ENCODE assay signal across 8 mouse cellular contexts in genomic region chr14:57744547-57744946, GRCm38 (mm10). TPM values are rescaled to one million over a fixed set of nuclear protein-coding genes. Genes with fewer than 3 reads are reported as not detected.
DNase-seq lines count a peak whose midpoint lies in the region; ATAC-seq and TF ChIP-seq lines count a peak whose summit lies in the region.

No protein-coding gene starts in this region.

- H3K4me2 ChIP-seq in forebrain, embryonic 14.5 days (ENCODE audit: low read length): peak overlapping the region; percentile 93
- H3K4me2 ChIP-seq in intestine, postnatal 0 days (replicated peaks; ENCODE audit: low read depth): peak overlapping the region; percentile 95
- peak overlapping the region; percentile 83 for H3K4me2 ChIP-seq in lung, embryonic 15.5 days

- ATAC-seq in forebrain, embryonic 14.5 days: no peak
- ATAC-seq in intestine, postnatal 0 days: no peak
- no peak for ATAC-seq in lung, embryonic 15.5 days (ENCODE audit: borderline replicate concordance, extremely low read depth, low FRiP score, low TSS enrichment)

- WGBS in spleen, adult 2 months: 9% methylated on average over 8 of the region's 8 CpGs
- WGBS in forebrain, embryonic 14.5 days: under 1% methylated on average over 8 of the region's 8 CpGs
- WGBS in intestine, postnatal 0 days: 3% methylated on average over 8 of the region's 8 CpGs
- WGBS in lung, embryonic 15.5 days: under 1% methylated on average over 8 of the region's 8 CpGs

- H3K27ac ChIP-seq in spleen, adult 2 months (ENCODE audit: insufficient read depth, low read length): no peak overlapping the region
- no peak overlapping the region for H3K27ac ChIP-seq in forebrain, embryonic 14.5 days (ENCODE audit: low read depth, low read length)
- H3K27ac ChIP-seq in intestine, postnatal 0 days (ENCODE audit: low read depth, low read length): no peak overlapping the region
- H3K27ac ChIP-seq in lung, embryonic 15.5 days: peak overlapping the region; percentile 96; the same call in 1 of the 2 replicates

- H3K9ac ChIP-seq in forebrain, embryonic 14.5 days (ENCODE audit: low read length): peak overlapping the region; percentile 87; the same call in 1 of the 2 replicates
- H3K9ac ChIP-seq in intestine, postnatal 0 days (ENCODE audit: low read depth, low read length): peak overlapping the region; percentile 95
- H3K9ac ChIP-seq in lung, embryonic 15.5 days: peak overlapping the region; percentile 95; the same call in 1 of the 2 replicates

- H3K4me3 ChIP-seq in spleen, adult 2 months (ENCODE audit: extremely low read depth, insufficient read depth, insufficient read length): peak overlapping the region; percentile 90
- peak overlapping the region; percentile 87 for H3K4me3 ChIP-seq in forebrain, embryonic 14.5 days (ENCODE audit: low read depth, low read length)
- H3K4me3 ChIP-seq in intestine, postnatal 0 days (ENCODE audit: low read depth, low read length): peak overlapping the region; percentile 97
- peak overlapping the region; percentile 86 for H3K4me3 ChIP-seq in lung, embryonic 15.5 days

- no peaks in the 10 kb centered on the region for H3K9me3 ChIP-seq in forebrain, embryonic 14.5 days (replicated peaks; ENCODE audit: control insufficient read depth, low read length)
- no peaks in the 10 kb centered on the region for H3K9me3 ChIP-seq in intestine, postnatal 0 days (ENCODE audit: control insufficient read depth)
- no peaks in the 10 kb centered on the region for H3K9me3 ChIP-seq in lung, embryonic 15.5 days

- H3K4me1 ChIP-seq in spleen, adult 2 months (ENCODE audit: control insufficient read depth, insufficient read depth, insufficient read length): peaks cover 28% of the 10 kb centered on the region
- peaks cover 13% of the 10 kb centered on the region for H3K4me1 ChIP-seq in forebrain, embryonic 14.5 days (ENCODE audit: control insufficient read depth, insufficient read depth, low read length)
- H3K4me1 ChIP-seq in intestine, postnatal 0 days (replicated peaks; ENCODE audit: control insufficient read depth, insufficient read depth, low read length): 0 out of 2 replicates have a peak, but pooled peaks cover 4% of the 10 kb centered on the region
- peaks cover 23% of the 10 kb centered on the region for H3K4me1 ChIP-seq in lung, embryonic 15.5 days

- no peak for TF ChIP-seq POLR2A in spleen, adult 2 months (IDR thresholded peaks at IDR 0.05; ENCODE audit: low read depth, low read length)

- no peak for TF ChIP-seq CTCF in spleen, adult 2 months (IDR thresholded peaks at IDR 0.05; ENCODE audit: extremely low read depth, insufficient read depth, insufficient read length, insufficient replicate concordance)
- no peak for TF ChIP-seq CTCF in intestine, postnatal 0 days (IDR thresholded peaks at IDR 0.05; ENCODE audit: low read depth)

- DNase-seq in spleen, adult 2 months (ENCODE audit: low read depth in 1 of 2, low spot score in 2 of 2): peak in 1 of 2 experiments; percentile 23
- DNase-seq in spleen, postnatal 10 days (ENCODE audit: low spot score in 2 of 2): no peak
- DNase-seq in forebrain, embryonic 14.5 days (ENCODE audit: low spot score): peak; percentile 62
- DNase-seq in thymus, postnatal 10 days (ENCODE audit: low spot score in 2 of 2): no peak
- DNase-seq in thymus, postnatal 4 days: no peak
- DNase-seq in gastrocnemius, postnatal 10 days: no peak

- H3K36me3 ChIP-seq in spleen, adult 2 months (ENCODE audit: control insufficient read depth, insufficient read depth, low read length): no peaks in the 10 kb centered on the region
- H3K36me3 ChIP-seq in forebrain, embryonic 14.5 days (ENCODE audit: control insufficient read depth, insufficient read depth, low read length): no peaks in the 10 kb centered on the region
- H3K36me3 ChIP-seq in intestine, postnatal 0 days (ENCODE audit: control insufficient read depth, insufficient read depth): no peaks in the 10 kb centered on the region
- no peaks in the 10 kb centered on the region for H3K36me3 ChIP-seq in lung, embryonic 15.5 days

- no peaks in the 10 kb centered on the region for H3K27me3 ChIP-seq in spleen, adult 2 months (ENCODE audit: control insufficient read depth, insufficient read depth, low read length)
- H3K27me3 ChIP-seq in forebrain, embryonic 14.5 days (replicated peaks; ENCODE audit: control insufficient read depth, insufficient read depth, low read length): peaks cover 7% of the 10 kb centered on the region
- no peaks in the 10 kb centered on the region for H3K27me3 ChIP-seq in intestine, postnatal 0 days (replicated peaks; ENCODE audit: control insufficient read depth, insufficient read depth, low read length)
- H3K27me3 ChIP-seq in lung, embryonic 15.5 days: no peaks in the 10 kb centered on the region

RNA-seq across cellular contexts. Expression of gene Gm49361, which starts 1.4 kb away (rescaled TPM):
- polyA plus RNA-seq in spleen, adult 2 months (2012; rRNA removed): 3.9 TPM in 1 of 2 replicates, not detected in the other
- polyA plus RNA-seq in forebrain, embryonic 14.5 days (2014; fragmentation: Nextera tagmentation; extraction: Ambion mirVana): not detected in 2 replicates
- polyA plus RNA-seq in intestine, postnatal 0 days (2015; fragmentation: Nextera tagmentation; extraction: Ambion mirVana): not detected in 2 replicates
- not detected in 2 replicates for polyA plus RNA-seq in lung, embryonic 15.5 days (2015; fragmentation: Nextera tagmentation; extraction: Ambion mirVana)
- total RNA-seq in gastrocnemius, postnatal 10 days (2021): not detected

RNA-seq across cellular contexts. Expression of gene Lats2, which starts 13.6 kb away (rescaled TPM):
- 35.2 and 47.3 TPM in 2 replicates for polyA plus RNA-seq in spleen, adult 2 months (2012; rRNA removed)
- polyA plus RNA-seq in forebrain, embryonic 14.5 days (2014; fragmentation: Nextera tagmentation; extraction: Ambion mirVana): 5.0 and 6.2 TPM in 2 replicates
- polyA plus RNA-seq in intestine, postnatal 0 days (2015; fragmentation: Nextera tagmentation; extraction: Ambion mirVana): 8.6 and 9.6 TPM in 2 replicates
- 23.8 and 25.6 TPM in 2 replicates for polyA plus RNA-seq in lung, embryonic 15.5 days (2015; fragmentation: Nextera tagmentation; extraction: Ambion mirVana)
- total RNA-seq in gastrocnemius, postnatal 10 days (2021): 10 to 100 TPM; 21.7 to 26.7 TPM

RNA-seq across cellular contexts. Expression of gene Sap18, which starts 53.4 kb away (rescaled TPM):
- 3.5 and 6.2 TPM in 2 replicates for polyA plus RNA-seq in spleen, adult 2 months (2012; rRNA removed)
- 21.1 and 31.7 TPM in 2 replicates for polyA plus RNA-seq in forebrain, embryonic 14.5 days (2014; fragmentation: Nextera tagmentation; extraction: Ambion mirVana)
- polyA plus RNA-seq in intestine, postnatal 0 days (2015; fragmentation: Nextera tagmentation; extraction: Ambion mirVana): 11.1 and 11.9 TPM in 2 replicates
- 23.0 and 24.5 TPM in 2 replicates for polyA plus RNA-seq in lung, embryonic 15.5 days (2015; fragmentation: Nextera tagmentation; extraction: Ambion mirVana)
- total RNA-seq in gastrocnemius, postnatal 10 days (2021): 10 to 100 TPM; 54.2 to 56.0 TPM
